Mouse (Mus musculus) erythroblast, embryonic 14.5 days (primary cell): ENCODE results near the gene Ly9. TPM values are rescaled to one million over a fixed set of nuclear protein-coding genes. Genes with fewer than 3 reads are reported as not detected.

Experiments
- H3K27me3 ChIP-seq: 2 replicates; pipeline ENCODE4 v1.6.1; 2012; ENCODE audit warnings: inconsistent platforms; ENCODE audit not compliant: control insufficient read depth
- H3K36me3 ChIP-seq: 2 replicates; pipeline ENCODE4 v1.6.1; 2012; ENCODE audit warnings: mild to moderate bottlenecking, inconsistent platforms; ENCODE audit not compliant: control insufficient read depth
- H3K4me1 ChIP-seq: 2 replicates; pipeline ENCODE4 v1.6.1; 2012; ENCODE audit warnings: inconsistent platforms; ENCODE audit not compliant: control insufficient read depth
- H3K4me3 ChIP-seq: replicated peaks from 2 replicates; pipeline ENCODE3; 2012; ENCODE audit warnings: moderate library complexity, mild to moderate bottlenecking, inconsistent platforms
- H3K9me3 ChIP-seq: 2 replicates; pipeline ENCODE4 v1.6.1; 2012; ENCODE audit warnings: low read length, inconsistent platforms, mixed read lengths; ENCODE audit not compliant: control insufficient read depth
- GATA1 ChIP-seq: IDR thresholded peaks from 2 replicates; pipeline ENCODE4 v1.6.1; 2012; ENCODE audit warnings: low read length, inconsistent platforms, mixed read lengths
- TAL1 ChIP-seq: IDR thresholded peaks from 3 replicates; pipeline ENCODE4 v1.6.1; 2012; ENCODE audit warnings: low read length, inconsistent platforms, mixed read lengths
- polyA plus RNA-seq: library from polyadenylated mRNA; stranded (reverse); fragments of >175 nt; gene quantifications from 2 replicates; pipeline ENCODE4 v1.2.3, GENCODE M21; 2012

Gene Ly9
- polyA plus RNA-seq, 1 experiment, result 0.01 TPM

GRCm38 (mm10) chr1:171631447-171631846 is 24.2 kb upstream of the Ly9 start:
- TF ChIP-seq TAL1 (no peak), GATA1 (no peak)
- Histone ChIP-seq H3K4me1 (no peaks in the 10 kb centered on the region), H3K9me3 (no peaks in the 10 kb centered on the region), H3K27me3 (no peaks in the 10 kb centered on the region), H3K36me3 (no peaks in the 10 kb centered on the region), H3K4me3 (no peak overlapping the region)

GRCm38 (mm10) chr1:171630912-171631311 is 23.7 kb upstream of the Ly9 start:
- H3K4me1 ChIP-seq, result no peaks in the 10 kb centered on the region
- no peaks in the 10 kb centered on the region for H3K36me3 ChIP-seq
- H3K27me3 ChIP-seq, result no peaks in the 10 kb centered on the region
- H3K4me3 ChIP-seq, result no peak overlapping the region
- TF ChIP-seq TAL1, result no peak
- TF ChIP-seq GATA1, result no peak
- no peaks in the 10 kb centered on the region for H3K9me3 ChIP-seq

- TF ChIP-seq GATA1 (no peak), TAL1 (no peak)
- no peaks in the 10 kb centered on the region for H3K9me3 ChIP-seq
- no peaks in the 10 kb centered on the region for H3K27me3 ChIP-seq
- no peaks in the 10 kb centered on the region for H3K4me1 ChIP-seq
- no peaks in the 10 kb centered on the region for H3K36me3 ChIP-seq
- H3K4me3 ChIP-seq, result no peak overlapping the region
These were observed 22.8 kb upstream of the Ly9 start for GRCm38 (mm10) chr1:171630041-171630440.

GRCm38 (mm10) chr1:171629168-171629567 is 22.0 kb upstream of the Ly9 start:
- H3K36me3 ChIP-seq, result no peaks in the 10 kb centered on the region
- H3K27me3 ChIP-seq, result no peaks in the 10 kb centered on the region
- no peak for TF ChIP-seq TAL1
- no peak for TF ChIP-seq GATA1
- H3K4me3 ChIP-seq, result no peak overlapping the region
- no peaks in the 10 kb centered on the region for H3K4me1 ChIP-seq
- H3K9me3 ChIP-seq, result no peaks in the 10 kb centered on the region

- TF ChIP-seq GATA1, result no peak
- TF ChIP-seq TAL1, result no peak
- Histone ChIP-seq H3K4me1 (no peaks in the 10 kb centered on the region), H3K36me3 (no peaks in the 10 kb centered on the region), H3K4me3 (no peak overlapping the region), H3K27me3 (no peaks in the 10 kb centered on the region), H3K9me3 (no peaks in the 10 kb centered on the region)
These were observed 20.6 kb upstream of the Ly9 start for GRCm38 (mm10) chr1:171627801-171628200.

- Histone ChIP-seq H3K36me3 (no peaks in the 10 kb centered on the region), H3K4me3 (no peak overlapping the region), H3K4me1 (no peaks in the 10 kb centered on the region), H3K27me3 (no peaks in the 10 kb centered on the region), H3K9me3 (no peaks in the 10 kb centered on the region)
- TF ChIP-seq GATA1, result no peak
- TF ChIP-seq TAL1, result no peak
These were observed 12.9 kb upstream of the Ly9 start for GRCm38 (mm10) chr1:171620091-171620490.

- Histone ChIP-seq H3K4me1 (no peaks in the 10 kb centered on the region), H3K36me3 (no peaks in the 10 kb centered on the region), H3K4me3 (no peak overlapping the region), H3K27me3 (no peaks in the 10 kb centered on the region), H3K9me3 (no peaks in the 10 kb centered on the region)
- no peak for TF ChIP-seq GATA1
- TF ChIP-seq TAL1, result no peak
These were observed 12.4 kb upstream of the Ly9 start for GRCm38 (mm10) chr1:171619645-171620044.

- H3K4me3 ChIP-seq, result no peak overlapping the region
- H3K9me3 ChIP-seq, result no peaks in the 10 kb centered on the region
- H3K36me3 ChIP-seq, result no peaks in the 10 kb centered on the region
- H3K4me1 ChIP-seq, result no peaks in the 10 kb centered on the region
- no peaks in the 10 kb centered on the region for H3K27me3 ChIP-seq
- no peak for TF ChIP-seq GATA1
These were observed 11.8 kb upstream of the Ly9 start for GRCm38 (mm10) chr1:171619001-171619400.

GRCm38 (mm10) chr1:171616881-171617515 is 9.8 kb upstream of the Ly9 start:
- Histone ChIP-seq H3K27me3 (no peaks in the 10 kb centered on the region), H3K4me1 (no peaks in the 10 kb centered on the region), H3K36me3 (no peaks in the 10 kb centered on the region), H3K9me3 (no peaks in the 10 kb centered on the region), H3K4me3 (no peak overlapping the region)
- TF ChIP-seq TAL1 (no peak), GATA1 (no peak)

GRCm38 (mm10) chr1:171613962-171614361 is 6.8 kb upstream of the Ly9 start:
- Histone ChIP-seq H3K36me3 (no peaks in the 10 kb centered on the region), H3K9me3 (no peaks in the 10 kb centered on the region), H3K4me3 (no peak overlapping the region), H3K27me3 (no peaks in the 10 kb centered on the region), H3K4me1 (no peaks in the 10 kb centered on the region)
- TF ChIP-seq TAL1, result no peak
